Mouse (Mus musculus) G1E (cell line): Measurements from ENCODE around the gene Padi3. TPM values are rescaled to one million over a fixed set of nuclear protein-coding genes. Genes with fewer than 3 reads are reported as not detected.

Experiments used
- ATAC-seq: 2 replicates; pipeline ENCODE4 v1.8.0; 2016; ENCODE audit warnings: mild to moderate bottlenecking; ENCODE audit not compliant: insufficient number of reproducible peaks, poor library complexity, low FRiP score, severe bottlenecking; ENCODE audit errors: extremely low read depth
- DNase-seq: peaks from one replicate; pipeline ENCODE4 v3.0.0; 2012; ENCODE audit warnings: low spot score
- H3K27me3 ChIP-seq: 2 replicates; pipeline ENCODE4 v1.6.1; 2012; ENCODE audit warnings: mild to moderate bottlenecking, low read length, inconsistent platforms; ENCODE audit not compliant: insufficient read depth
- H3K36me3 ChIP-seq: replicated peaks from 2 replicates; pipeline ENCODE3; 2012; ENCODE audit warnings: mild to moderate bottlenecking, inconsistent platforms
- H3K4me1 ChIP-seq: 2 replicates; pipeline ENCODE4 v1.6.1; 2012; ENCODE audit warnings: low read depth, low read length, inconsistent platforms, mixed read lengths; ENCODE audit not compliant: insufficient read depth
- H3K4me3 ChIP-seq: 2 replicates; pipeline ENCODE4 v1.5.1; 2012; ENCODE audit warnings: low read depth, mild to moderate bottlenecking, inconsistent platforms, low read length, moderate library complexity, mixed read lengths
- H3K9me3 ChIP-seq: replicated peaks from 2 replicates; pipeline ENCODE4 v1.6.1; 2012; ENCODE audit warnings: inconsistent platforms
- CTCF ChIP-seq: IDR thresholded peaks from 2 replicates; pipeline ENCODE4 v1.5.1; 2012; ENCODE audit warnings: low read depth, low read length, inconsistent platforms, mixed read lengths
- GATA1 ChIP-seq: IDR thresholded peaks from 2 replicates; pipeline ENCODE4 v1.6.1; 2012; ENCODE audit warnings: borderline replicate concordance, low read length, inconsistent platforms, mixed read lengths
- GATA2 ChIP-seq: IDR thresholded peaks from 2 replicates; pipeline ENCODE4 v1.6.1; 2012; ENCODE audit warnings: low read depth, low read length, inconsistent platforms, borderline replicate concordance
- polyA plus RNA-seq: library from polyadenylated mRNA; stranded (reverse); fragments of >175 nt; gene quantifications from 2 replicates; pipeline ENCODE4 v1.2.3, GENCODE M21; 2012
- total RNA-seq, 2 experiments: library from RNA; stranded (forward) in 1 of 2; stranded (reverse) in 1 of 2; fragments of 200-1000 nt in 1 of 2; fragments of >200 nt in 1 of 2; fragmentation: Nextera tagmentation in 1 of 2; gene quantifications; 2 replicates each; pipeline ENCODE4 v1.2.3; 2014 to 2017

Gene Padi3
- total and polyA plus RNA-seq, 3 experiments, result 1.1 to 17.6 (median 1.8) TPM

- Histone ChIP-seq H3K27me3 (peaks cover 30% of the 10 kb centered on the region), H3K4me1 (peaks cover 46% of the 10 kb centered on the region), H3K4me3 (no peak overlapping the region), H3K36me3 (no peaks in the 10 kb centered on the region), H3K9me3 (no peaks in the 10 kb centered on the region)
- no peak for DNase-seq
- ATAC-seq, result no peak
- TF ChIP-seq GATA2 (no peak), GATA1 (no peak), CTCF (no peak)
Observed at GRCm38 (mm10) chr4:140740655-140741054, 69.8 kb downstream of the Padi3 start.

Other genes starting within 250 kb of the Padi3 start
- 19.4 and 25.0 TPM in 2 replicates for gene Arhgef10l, start 144.6 kb downstream of the Padi3 start, total RNA-seq (2014; fragmentation: Nextera tagmentation)
- 24.7 and 27.4 TPM in 2 replicates for gene Arhgef10l, start 144.6 kb downstream of the Padi3 start, total RNA-seq (2017)
- gene Arhgef10l, start 144.6 kb downstream of the Padi3 start, polyA plus RNA-seq, result 32.6 and 43.4 TPM in 2 replicates
- 205 and 239 TPM in 2 replicates for gene Rcc2, start 110.1 kb downstream of the Padi3 start, total RNA-seq (2014; fragmentation: Nextera tagmentation)
- gene Rcc2, start 110.1 kb downstream of the Padi3 start, total RNA-seq (2017), result 106 and 117 TPM in 2 replicates
- 443 and 525 TPM in 2 replicates for gene Rcc2, start 110.1 kb downstream of the Padi3 start, polyA plus RNA-seq
- not detected in 2 replicates for gene Padi6, start 68.0 kb downstream of the Padi3 start, total RNA-seq (2014; fragmentation: Nextera tagmentation)
- gene Padi6, start 68.0 kb downstream of the Padi3 start, total RNA-seq (2017), result not detected in 2 replicates
- gene Padi6, start 68.0 kb downstream of the Padi3 start, polyA plus RNA-seq, result not detected in 2 replicates
- gene Padi4, start 36.4 kb downstream of the Padi3 start, total RNA-seq (2014; fragmentation: Nextera tagmentation), result not detected in 2 replicates
- not detected in 2 replicates for gene Padi4, start 36.4 kb downstream of the Padi3 start, total RNA-seq (2017)
- gene Padi4, start 36.4 kb downstream of the Padi3 start, polyA plus RNA-seq, result 0.02 TPM in 1 of 2 replicates, not detected in the other
- not detected in 2 replicates for gene Padi1, start 35.1 kb upstream of the Padi3 start, total RNA-seq (2014; fragmentation: Nextera tagmentation)
- gene Padi1, start 35.1 kb upstream of the Padi3 start, total RNA-seq (2017), result 0.12 and 0.16 TPM in 2 replicates
- gene Padi1, start 35.1 kb upstream of the Padi3 start, polyA plus RNA-seq, result 0.03 TPM in 2 replicates
- gene Padi2, start 95.7 kb upstream of the Padi3 start, total RNA-seq (2014; fragmentation: Nextera tagmentation), result 0.34 TPM in 1 of 2 replicates, not detected in the other
- 0.46 and 0.82 TPM in 2 replicates for gene Padi2, start 95.7 kb upstream of the Padi3 start, total RNA-seq (2017)
- 0.11 and 0.21 TPM in 2 replicates for gene Padi2, start 95.7 kb upstream of the Padi3 start, polyA plus RNA-seq
- 51.2 and 51.7 TPM in 2 replicates for gene Sdhb, start 150.6 kb upstream of the Padi3 start, total RNA-seq (2014; fragmentation: Nextera tagmentation)
- gene Sdhb, start 150.6 kb upstream of the Padi3 start, total RNA-seq (2017), result 100 and 103 TPM in 2 replicates
- gene Sdhb, start 150.6 kb upstream of the Padi3 start, polyA plus RNA-seq, result 105 and 142 TPM in 2 replicates
- 22.3 and 34.0 TPM in 2 replicates for gene Atp13a2, start 176.2 kb upstream of the Padi3 start, total RNA-seq (2014; fragmentation: Nextera tagmentation)
- gene Atp13a2, start 176.2 kb upstream of the Padi3 start, total RNA-seq (2017), result 21.4 and 26.6 TPM in 2 replicates
- gene Atp13a2, start 176.2 kb upstream of the Padi3 start, polyA plus RNA-seq, result 67.7 and 124 TPM in 2 replicates
- not detected in 2 replicates for gene Mfap2, start 199.8 kb upstream of the Padi3 start, total RNA-seq (2014; fragmentation: Nextera tagmentation)
- not detected in 2 replicates for gene Mfap2, start 199.8 kb upstream of the Padi3 start, total RNA-seq (2017)
- gene Mfap2, start 199.8 kb upstream of the Padi3 start, polyA plus RNA-seq, result not detected in 2 replicates
- 1.7 and 3.4 TPM in 2 replicates for gene Crocc, start 249.9 kb upstream of the Padi3 start, total RNA-seq (2014; fragmentation: Nextera tagmentation)
- gene Crocc, start 249.9 kb upstream of the Padi3 start, total RNA-seq (2017), result 3.0 and 3.4 TPM in 2 replicates
- gene Crocc, start 249.9 kb upstream of the Padi3 start, polyA plus RNA-seq, result 5.3 and 7.1 TPM in 2 replicates